Mouse (Mus musculus) A20 (cell line): ENCODE measurements at regions not wholly inside any gene's neighbourhood (a gene's known extent, or its start where the extent isn't known, plus 50 kb on each side); places are given as distances from the start of the nearest gene placed in this dataset.
"Not testable (repeated sequence)": the region's sequence is repeated elsewhere in the genome, so short reads cannot be mapped to it uniquely, and the experiment has no call there.

Experiments used
- DNase-seq: peaks from one replicate; pipeline ENCODE4 v3.0.0-alpha.2; 2011; ENCODE audit warnings: low read depth, low spot score

- no peak for DNase-seq
Measured at GRCm38 (mm10) chr8:42442786-42443185, 698.5 kb downstream of the Triml1 start.

GRCm38 (mm10) chr8:42402632-42403031 is 738.7 kb downstream of the Triml1 start:
- DNase-seq: no peak

- no peak for DNase-seq
Measured at GRCm38 (mm10) chr8:42396886-42397285, 744.4 kb downstream of the Triml1 start.

- DNase-seq: no peak
Measured at GRCm38 (mm10) chr8:42388816-42389215, 752.5 kb downstream of the Triml1 start.

- DNase-seq: no peak
Measured at GRCm38 (mm10) chr8:42348073-42348603, 793.1 kb downstream of the Triml1 start.

GRCm38 (mm10) chr8:42334708-42335107 is 806.6 kb downstream of the Triml1 start:
- DNase-seq: no peak

GRCm38 (mm10) chr8:42324663-42325062 is 816.6 kb downstream of the Triml1 start:
- no peak for DNase-seq

GRCm38 (mm10) chr8:42322862-42323261 is 818.4 kb downstream of the Triml1 start:
- DNase-seq: no peak

GRCm38 (mm10) chr8:42311060-42311459 is 830.2 kb downstream of the Triml1 start:
- no peak for DNase-seq

- DNase-seq: no peak
Measured at GRCm38 (mm10) chr8:42291392-42291791, 849.9 kb downstream of the Triml1 start.

GRCm38 (mm10) chr8:42282011-42282410 is 859.3 kb downstream of the Triml1 start:
- DNase-seq: no peak

GRCm38 (mm10) chr8:42253358-42253757 is 836.5 kb upstream of the Frg1 start:
- DNase-seq: no peak

- not testable (repeated sequence) for DNase-seq
Measured at GRCm38 (mm10) chr8:42242321-42242720, 825.4 kb upstream of the Frg1 start.

GRCm38 (mm10) chr8:42219857-42220600 is 803.2 kb upstream of the Frg1 start:
- no peak for DNase-seq

GRCm38 (mm10) chr8:42210943-42211342 is 794.1 kb upstream of the Frg1 start:
- no peak for DNase-seq

- no peak for DNase-seq
Measured at GRCm38 (mm10) chr8:42209989-42210388, 793.1 kb upstream of the Frg1 start.

- DNase-seq: no peak
Measured at GRCm38 (mm10) chr8:42197257-42197656, 780.4 kb upstream of the Frg1 start.

GRCm38 (mm10) chr8:42193902-42194550 is 777.2 kb upstream of the Frg1 start:
- DNase-seq: peak; percentile 31

GRCm38 (mm10) chr8:42187083-42187482 is 770.2 kb upstream of the Frg1 start:
- DNase-seq: no peak

GRCm38 (mm10) chr8:42183288-42183878 is 766.5 kb upstream of the Frg1 start:
- no peak for DNase-seq

GRCm38 (mm10) chr8:42162441-42162840 is 745.6 kb upstream of the Frg1 start:
- no peak for DNase-seq

- DNase-seq: no peak
Measured at GRCm38 (mm10) chr8:42157006-42157405, 740.1 kb upstream of the Frg1 start.

GRCm38 (mm10) chr8:42156588-42156987 is 739.7 kb upstream of the Frg1 start:
- DNase-seq: no peak
